Mouse (Mus musculus): ENCODE measurements around the gene Rundc3a. TPM values are rescaled to one million over a fixed set of nuclear protein-coding genes. Genes with fewer than 3 reads are reported as not detected.

The Rundc3a gene
- polyA plus RNA-seq, 1 experiment from 2014 or later: 153 TPM

DNA sequence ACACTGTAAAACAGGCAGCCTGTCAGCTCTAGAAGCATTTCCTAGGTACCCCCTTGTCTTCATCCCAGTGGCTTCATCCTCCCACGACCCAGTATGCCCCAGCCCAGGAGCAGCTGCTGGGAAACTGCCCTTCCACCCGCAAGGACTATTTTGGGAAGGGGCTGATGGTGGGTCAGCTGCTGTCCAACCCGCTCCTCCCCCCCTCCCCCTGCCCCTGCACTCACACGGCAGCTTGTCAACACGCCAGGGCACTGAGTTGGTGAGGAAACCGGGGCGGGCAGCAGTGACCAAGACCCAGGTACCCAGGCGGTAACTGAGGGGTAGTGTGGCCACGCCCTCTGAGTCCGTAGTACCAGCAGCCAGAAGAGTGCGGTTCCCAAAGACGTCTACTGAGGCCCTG is 50.5 kb downstream of the Rundc3a start:
- ATAC-seq: no peak
- Histone ChIP-seq H3K9ac (replicated peaks) (no peak overlapping the region), H3K4me1 (replicated peaks) (peaks cover 50% of the 10 kb centered on the region), H3K9me3 (no peaks in the 10 kb centered on the region), H3K4me2 (replicated peaks) (no peak overlapping the region), H3K4me3 (replicated peaks) (no peak overlapping the region), H3K27me3 (peaks cover 24% of the 10 kb centered on the region), H3K27ac (no peak overlapping the region), H3K36me3 (peaks cover 54% of the 10 kb centered on the region)
- 70% methylated on average over 12 of the region's 12 CpGs for WGBS

GRCm38 (mm10) chr11:102444321-102444720 is 51.1 kb downstream of the Rundc3a start:
- H3K9ac ChIP-seq (replicated peaks): no peak overlapping the region
- H3K27ac ChIP-seq: no peak overlapping the region
- H3K36me3 ChIP-seq: peaks cover 48% of the 10 kb centered on the region
- peak overlapping the region; percentile 96 for H3K4me2 ChIP-seq (replicated peaks)
- no peak overlapping the region for H3K4me3 ChIP-seq (replicated peaks)
- H3K27me3 ChIP-seq: peaks cover 22% of the 10 kb centered on the region
- no peak for ATAC-seq
- H3K9me3 ChIP-seq: no peaks in the 10 kb centered on the region
- 83% methylated on average over 3 of the region's 3 CpGs for WGBS
- peaks cover 46% of the 10 kb centered on the region for H3K4me1 ChIP-seq (replicated peaks)

DNA sequence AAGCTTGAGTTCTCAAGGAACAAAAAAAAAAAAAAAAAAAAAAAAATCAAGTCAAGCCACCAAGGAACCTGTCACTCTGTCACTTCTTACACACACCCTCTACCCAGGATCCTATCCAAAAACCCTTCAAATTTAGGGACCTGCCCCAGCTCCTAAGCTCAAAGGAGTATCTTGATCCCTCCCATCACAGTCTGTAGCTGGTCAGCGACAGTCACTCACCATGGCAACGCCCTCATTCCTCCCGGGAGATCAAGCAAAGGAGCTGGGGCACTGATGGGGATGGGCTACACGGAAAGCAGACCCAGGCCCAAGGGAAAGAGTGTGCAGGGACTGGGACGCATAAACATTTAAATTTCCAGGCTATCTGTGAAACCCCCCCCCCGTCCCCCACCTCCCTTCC is 51.6 kb downstream of the Rundc3a start:
- ATAC-seq: no peak

DNA sequence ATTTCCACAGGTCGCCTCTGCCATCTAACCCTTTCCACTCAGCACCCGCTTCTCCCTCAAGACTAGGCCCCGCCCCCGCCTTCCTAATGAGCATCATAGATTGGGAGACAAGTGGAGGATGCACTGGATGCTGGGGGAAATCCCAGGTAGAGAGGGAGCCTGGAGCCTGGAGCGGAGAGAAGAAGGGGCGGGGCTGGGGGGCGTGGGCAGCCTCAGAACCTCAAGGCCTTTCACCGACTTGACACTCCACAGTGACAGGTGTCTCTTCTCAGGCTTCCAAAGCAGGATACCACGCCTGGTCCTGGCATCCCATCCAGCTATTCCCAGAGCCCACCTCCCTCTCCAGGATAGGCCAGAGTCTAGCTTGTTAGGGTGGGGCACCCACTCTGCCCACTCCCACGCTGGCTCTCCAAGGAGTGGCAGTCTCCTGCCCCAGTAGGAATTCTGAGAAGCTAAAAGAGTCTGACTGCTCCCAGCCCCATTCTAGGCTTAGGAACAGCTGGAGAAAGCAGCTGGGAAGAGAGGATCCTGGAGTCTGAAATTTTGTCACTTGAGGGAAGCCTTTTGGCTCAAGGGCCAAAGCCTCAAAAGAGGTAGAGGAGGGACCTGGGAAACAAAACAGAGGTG is 52.2 kb downstream of the Rundc3a start:
- H3K27me3 ChIP-seq: peaks cover 21% of the 10 kb centered on the region
- H3K9ac ChIP-seq (replicated peaks): peak overlapping the region; percentile 100
- H3K9me3 ChIP-seq: no peaks in the 10 kb centered on the region
- peaks cover 38% of the 10 kb centered on the region for H3K36me3 ChIP-seq
- peak overlapping the region; percentile 97 for H3K4me3 ChIP-seq (replicated peaks)
- WGBS: 11% methylated on average over 10 of the region's 10 CpGs
- peak overlapping the region; percentile 96 for H3K4me2 ChIP-seq (replicated peaks)
- peaks cover 48% of the 10 kb centered on the region for H3K4me1 ChIP-seq (replicated peaks)
- H3K27ac ChIP-seq: peak overlapping the region; percentile 98
- ATAC-seq: peak; percentile 3; the same call in 1 of the 2 replicates

More for the DNA sequence above, 51.6 kb downstream of the Rundc3a start:
- Histone ChIP-seq H3K4me2 (replicated peaks) (peak overlapping the region; percentile 96), H3K4me3 (replicated peaks) (peak overlapping the region; percentile 97), H3K27ac (peak overlapping the region; percentile 98; the same call in 1 of the 2 replicates), H3K4me1 (replicated peaks) (peaks cover 48% of the 10 kb centered on the region), H3K36me3 (peaks cover 44% of the 10 kb centered on the region), H3K27me3 (peaks cover 22% of the 10 kb centered on the region), H3K9me3 (no peaks in the 10 kb centered on the region), H3K9ac (replicated peaks) (peak overlapping the region; percentile 100)
- 4% methylated on average over 6 of the region's 6 CpGs for WGBS

DNA sequence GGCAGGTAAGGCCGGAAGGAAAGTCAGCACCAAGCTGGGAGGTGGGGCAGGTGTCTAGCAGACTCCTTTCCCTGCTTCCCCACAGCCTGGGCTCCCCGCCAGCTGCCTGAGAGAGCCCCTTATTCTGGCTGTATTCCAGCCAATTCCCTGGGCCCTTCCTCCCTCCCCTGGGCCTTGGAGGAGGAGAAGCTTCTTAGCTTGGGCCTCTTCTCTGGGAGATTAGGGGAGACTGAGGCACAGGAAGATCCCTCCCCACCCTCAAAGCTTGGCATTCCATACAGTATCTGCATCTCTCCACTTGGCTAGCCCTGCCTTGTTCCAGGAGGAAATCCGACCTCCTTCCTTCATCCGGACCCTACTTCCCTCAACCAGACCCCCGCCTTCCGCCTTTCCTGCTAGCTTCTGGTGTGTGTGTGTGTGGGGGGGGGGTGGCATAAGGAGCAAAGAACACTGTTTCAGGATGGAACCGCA is 52.7 kb downstream of the Rundc3a start:
- Histone ChIP-seq H3K4me1 (replicated peaks) (peaks cover 48% of the 10 kb centered on the region), H3K36me3 (peaks cover 32% of the 10 kb centered on the region), H3K9me3 (no peaks in the 10 kb centered on the region), H3K9ac (replicated peaks) (peak overlapping the region; percentile 100), H3K27ac (peak overlapping the region; percentile 98), H3K4me2 (replicated peaks) (peak overlapping the region; percentile 96), H3K27me3 (peaks cover 26% of the 10 kb centered on the region), H3K4me3 (replicated peaks) (peak overlapping the region; percentile 97)
- 16% methylated on average over 7 of the region's 7 CpGs for WGBS
- 0 out of 2 replicates have a peak, but pooled peaks have one; percentile 1 for ATAC-seq

DNA sequence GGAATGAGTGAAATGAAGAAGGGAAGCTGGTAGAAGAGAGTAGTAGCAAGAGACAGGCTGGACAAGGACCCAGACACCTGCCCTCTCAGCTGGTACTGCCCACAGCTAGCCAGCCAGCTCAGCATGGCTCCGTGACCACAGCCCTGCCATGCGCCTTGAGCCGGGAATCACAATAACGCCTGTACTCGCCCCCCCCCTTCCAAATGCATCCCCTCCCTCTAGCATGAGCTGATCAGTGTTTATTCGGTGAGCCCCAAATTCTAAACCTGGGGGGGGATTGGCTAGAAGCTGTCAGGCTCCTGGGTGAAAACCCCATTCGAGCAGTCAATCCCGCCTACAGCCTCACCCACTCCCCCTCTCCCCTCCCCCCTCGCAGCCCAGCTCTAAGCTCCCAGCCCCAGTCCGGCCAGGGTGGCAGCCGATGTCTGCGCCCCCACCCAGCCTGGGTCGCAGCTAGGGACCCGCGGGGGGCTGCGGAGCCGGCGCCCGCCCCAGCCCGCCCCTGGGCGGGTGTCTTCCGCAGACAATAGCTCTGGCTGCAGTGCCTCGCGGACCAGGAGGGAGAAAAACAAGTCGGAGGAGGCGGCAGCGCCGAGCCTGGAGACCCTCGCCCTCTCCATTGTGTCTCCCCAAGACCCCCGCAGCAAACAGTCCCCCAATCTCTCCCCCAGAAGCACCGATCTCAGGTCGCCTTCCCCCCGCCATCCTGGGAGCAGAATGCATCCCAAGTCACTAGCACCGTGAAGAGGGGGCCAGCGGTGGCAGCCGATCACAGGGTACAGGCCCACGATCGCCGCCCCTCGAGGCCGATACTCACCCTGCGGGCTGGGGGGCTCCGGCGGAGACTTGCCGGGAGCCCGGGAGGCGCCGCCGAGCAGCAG is 53.6 kb downstream of the Rundc3a start:
- Histone ChIP-seq H3K36me3 (peaks cover 23% of the 10 kb centered on the region), H3K4me1 (replicated peaks) (peaks cover 48% of the 10 kb centered on the region), H3K4me3 (replicated peaks) (peak overlapping the region; percentile 97), H3K27me3 (peaks cover 29% of the 10 kb centered on the region), H3K4me2 (replicated peaks) (peak overlapping the region; percentile 96), H3K9me3 (no peaks in the 10 kb centered on the region), H3K27ac (peak overlapping the region; percentile 98), H3K9ac (replicated peaks) (peak overlapping the region; percentile 100)
- ATAC-seq: peak; percentile 68
- under 1% methylated on average over 45 of the region's 49 CpGs for WGBS

- Histone ChIP-seq H3K9me3 (no peaks in the 10 kb centered on the region), H3K4me2 (replicated peaks) (peak within 1 kb of the TSS; percentile 96), H3K27me3 (peaks cover 29% of the 10 kb centered on the region), H3K27ac (peak within 1 kb of the TSS; percentile 98), H3K36me3 (peaks cover 16% of the 10 kb centered on the region), H3K4me3 (replicated peaks) (peak within 1 kb of the TSS; percentile 97), H3K9ac (replicated peaks) (peak within 1 kb of the TSS; percentile 100), H3K4me1 (replicated peaks) (peaks cover 48% of the 10 kb centered on the region)
- WGBS: under 1% methylated on average over 40 of the region's 40 CpGs
- peak; percentile 88 for ATAC-seq
These were observed 54.3 kb downstream of the Rundc3a start, which contains the start of gene Fam171a2 for GRCm38 (mm10) chr11:102447497-102447896. Fam171a2 (minus strand) TSS chr11:102447682.

GRCm38 (mm10) chr11:102448327-102448726 is 55.1 kb downstream of the Rundc3a start:
- Histone ChIP-seq H3K4me1 (replicated peaks) (peaks cover 48% of the 10 kb centered on the region), H3K27me3 (peaks cover 32% of the 10 kb centered on the region), H3K36me3 (peaks cover 8% of the 10 kb centered on the region), H3K4me2 (replicated peaks) (no peak overlapping the region), H3K9me3 (no peaks in the 10 kb centered on the region), H3K9ac (replicated peaks) (no peak overlapping the region), H3K27ac (no peak overlapping the region), H3K4me3 (replicated peaks) (no peak overlapping the region)
- ATAC-seq: no peak
- WGBS: 8% methylated on average over 8 of the region's 8 CpGs

GRCm38 (mm10) chr11:102449043-102450008 is 56.1 kb downstream of the Rundc3a start:
- 41% methylated on average over 17 of the region's 17 CpGs for WGBS
- H3K27ac ChIP-seq: no peak overlapping the region
- H3K9me3 ChIP-seq: no peaks in the 10 kb centered on the region
- H3K36me3 ChIP-seq: no peaks in the 10 kb centered on the region
- peaks cover 34% of the 10 kb centered on the region for H3K27me3 ChIP-seq
- ATAC-seq: no peak
- H3K4me2 ChIP-seq (replicated peaks): no peak overlapping the region
- H3K9ac ChIP-seq (replicated peaks): no peak overlapping the region
- H3K4me1 ChIP-seq (replicated peaks): peaks cover 39% of the 10 kb centered on the region
- no peak overlapping the region for H3K4me3 ChIP-seq (replicated peaks)
